Mouse (Mus musculus): ENCODE measurements at regions not wholly inside any gene's neighbourhood (a gene's known extent, or its start where the extent isn't known, plus 50 kb on each side); places are given as distances from the start of the nearest gene placed in this dataset.

- Histone ChIP-seq H3K4me2 (replicated peaks) (no peak overlapping the region), H3K4me1 (peaks cover 25% of the 10 kb centered on the region), H3K27me3 (peaks cover 17% of the 10 kb centered on the region), H3K36me3 (no peaks in the 10 kb centered on the region), H3K9me3 (no peaks in the 10 kb centered on the region), H3K4me3 (no peak overlapping the region), H3K27ac (replicated peaks) (no peak overlapping the region), H3K9ac (replicated peaks) (no peak overlapping the region)
- 24% methylated on average over 4 of the region's 4 CpGs for WGBS
- no peak for ATAC-seq (ENCODE audit: low FRiP score, low read depth)
These were observed 70.0 kb upstream of the Aldh1b1 start for GRCm38 (mm10) chr4:45728825-45729224.

- WGBS, result 80% methylated on average over 5 of the region's 5 CpGs
- H3K4me2 ChIP-seq (replicated peaks), result no peak overlapping the region
- peaks cover 25% of the 10 kb centered on the region for H3K4me1 ChIP-seq
- no peak for ATAC-seq (ENCODE audit: low FRiP score, low read depth)
- no peaks in the 10 kb centered on the region for H3K9me3 ChIP-seq
- H3K36me3 ChIP-seq, result no peaks in the 10 kb centered on the region
- no peak overlapping the region for H3K4me3 ChIP-seq
- no peak overlapping the region for H3K27ac ChIP-seq (replicated peaks)
- H3K27me3 ChIP-seq, result peaks cover 14% of the 10 kb centered on the region
- H3K9ac ChIP-seq (replicated peaks), result no peak overlapping the region
These were observed 70.9 kb upstream of the Aldh1b1 start for GRCm38 (mm10) chr4:45727915-45728314.

GRCm38 (mm10) chr4:45727474-45727873, 71.3 kb upstream of the Aldh1b1 start:
- no peak for ATAC-seq (ENCODE audit: low FRiP score, low read depth)
- no peaks in the 10 kb centered on the region for H3K36me3 ChIP-seq
- peaks cover 25% of the 10 kb centered on the region for H3K4me1 ChIP-seq
- H3K27me3 ChIP-seq, result peaks cover 14% of the 10 kb centered on the region
- no peaks in the 10 kb centered on the region for H3K9me3 ChIP-seq
- H3K27ac ChIP-seq (replicated peaks), result no peak overlapping the region
- 40% methylated on average over 9 of the region's 9 CpGs for whole genome bisulfite sequencing
- H3K9ac ChIP-seq (replicated peaks), result no peak overlapping the region
- no peak overlapping the region for H3K4me2 ChIP-seq (replicated peaks)
- H3K4me3 ChIP-seq, result no peak overlapping the region

- peaks cover 14% of the 10 kb centered on the region for H3K27me3 ChIP-seq
- H3K9ac ChIP-seq (replicated peaks), result no peak overlapping the region
- H3K4me1 ChIP-seq, result peaks cover 25% of the 10 kb centered on the region
- H3K9me3 ChIP-seq, result no peaks in the 10 kb centered on the region
- H3K4me3 ChIP-seq, result no peak overlapping the region
- H3K4me2 ChIP-seq (replicated peaks), result no peak overlapping the region
- WGBS, result 94% methylated on average over 5 of the region's 5 CpGs
- H3K36me3 ChIP-seq, result no peaks in the 10 kb centered on the region
- no peak overlapping the region for H3K27ac ChIP-seq (replicated peaks)
- ATAC-seq (ENCODE audit: low FRiP score, low read depth), result no peak
These were observed 72.0 kb upstream of the Aldh1b1 start for GRCm38 (mm10) chr4:45726783-45727182.

GRCm38 (mm10) chr4:45725055-45725910, 73.5 kb upstream of the Aldh1b1 start:
- no peaks in the 10 kb centered on the region for H3K9me3 ChIP-seq
- H3K27me3 ChIP-seq, result peaks cover 23% of the 10 kb centered on the region
- H3K4me3 ChIP-seq, result no peak overlapping the region
- H3K4me2 ChIP-seq (replicated peaks), result no peak overlapping the region
- WGBS, result 81% methylated on average over 16 of the region's 16 CpGs
- no peak overlapping the region for H3K9ac ChIP-seq (replicated peaks)
- no peaks in the 10 kb centered on the region for H3K36me3 ChIP-seq
- ATAC-seq (ENCODE audit: low FRiP score, low read depth), result no peak
- H3K4me1 ChIP-seq, result peaks cover 25% of the 10 kb centered on the region
- no peak overlapping the region for H3K27ac ChIP-seq (replicated peaks)

GRCm38 (mm10) chr4:45720352-45720751, 78.5 kb upstream of the Aldh1b1 start:
- ATAC-seq (ENCODE audit: low FRiP score, low read depth), result no peak
- H3K27ac ChIP-seq (replicated peaks), result no peak overlapping the region
- no peak overlapping the region for H3K4me2 ChIP-seq (replicated peaks)
- H3K9ac ChIP-seq (replicated peaks), result no peak overlapping the region
- no peaks in the 10 kb centered on the region for H3K36me3 ChIP-seq
- H3K4me1 ChIP-seq, result peaks cover 12% of the 10 kb centered on the region
- H3K27me3 ChIP-seq, result peaks cover 19% of the 10 kb centered on the region
- no peak overlapping the region for H3K4me3 ChIP-seq
- WGBS, result 61% methylated on average over 5 of the region's 5 CpGs
- H3K9me3 ChIP-seq, result no peaks in the 10 kb centered on the region

- no peak for ATAC-seq (ENCODE audit: low FRiP score, low read depth)
- H3K36me3 ChIP-seq, result no peaks in the 10 kb centered on the region
- peaks cover 14% of the 10 kb centered on the region for H3K4me1 ChIP-seq
- no peak overlapping the region for H3K27ac ChIP-seq (replicated peaks)
- peaks cover 15% of the 10 kb centered on the region for H3K27me3 ChIP-seq
- no peaks in the 10 kb centered on the region for H3K9me3 ChIP-seq
- 75% methylated on average over 3 of the region's 3 CpGs for WGBS
- no peak overlapping the region for H3K9ac ChIP-seq (replicated peaks)
- H3K4me2 ChIP-seq (replicated peaks), result no peak overlapping the region
- no peak overlapping the region for H3K4me3 ChIP-seq
These were observed 79.3 kb upstream of the Aldh1b1 start for GRCm38 (mm10) chr4:45719564-45719963.

- H3K4me3 ChIP-seq, result no peak overlapping the region
- H3K36me3 ChIP-seq, result no peaks in the 10 kb centered on the region
- peaks cover 30% of the 10 kb centered on the region for H3K4me1 ChIP-seq
- WGBS, result 79% methylated on average over 1 of the region's 1 CpGs
- peaks cover 10% of the 10 kb centered on the region; the same call in 1 of the 2 replicates for H3K27me3 ChIP-seq
- H3K9me3 ChIP-seq, result no peaks in the 10 kb centered on the region
- ATAC-seq (ENCODE audit: low FRiP score, low read depth), result no peak
- no peak overlapping the region for H3K4me2 ChIP-seq (replicated peaks)
- H3K27ac ChIP-seq (replicated peaks), result no peak overlapping the region
- no peak overlapping the region for H3K9ac ChIP-seq (replicated peaks)
These were observed 82.9 kb upstream of the Aldh1b1 start for GRCm38 (mm10) chr4:45715878-45716277.

- 8% methylated on average over 10 of the region's 10 CpGs for WGBS
These were observed 84.8 kb upstream of the Aldh1b1 start for GRCm38 (mm10) chr4:45713837-45714508.

GRCm38 (mm10) chr4:45713046-45713706, 85.6 kb upstream of the Aldh1b1 start:
- no peak overlapping the region for H3K4me3 ChIP-seq
- no peak for ATAC-seq (ENCODE audit: low FRiP score, low read depth)
- 67% methylated on average over 8 of the region's 8 CpGs for WGBS
- H3K27me3 ChIP-seq, result peaks cover 4% of the 10 kb centered on the region; the same call in 1 of the 2 replicates
- no peak overlapping the region for H3K4me2 ChIP-seq (replicated peaks)
- H3K9ac ChIP-seq (replicated peaks), result no peak overlapping the region
- no peaks in the 10 kb centered on the region for H3K9me3 ChIP-seq
- H3K27ac ChIP-seq (replicated peaks), result no peak overlapping the region
- peaks cover 21% of the 10 kb centered on the region for H3K4me1 ChIP-seq
- no peaks in the 10 kb centered on the region for H3K36me3 ChIP-seq

More at GRCm38 (mm10) chr4:45713837-45714508, 84.8 kb upstream of the Aldh1b1 start:
- H3K4me3 ChIP-seq, result no peak overlapping the region
- no peaks in the 10 kb centered on the region for H3K9me3 ChIP-seq
- ATAC-seq (ENCODE audit: low FRiP score, low read depth), result peak; percentile 87
- peaks cover 4% of the 10 kb centered on the region; the same call in 1 of the 2 replicates for H3K27me3 ChIP-seq
- peaks cover 21% of the 10 kb centered on the region for H3K4me1 ChIP-seq
- H3K27ac ChIP-seq (replicated peaks), result no peak overlapping the region
- H3K4me2 ChIP-seq (replicated peaks), result no peak overlapping the region
- no peak overlapping the region for H3K9ac ChIP-seq (replicated peaks)
- no peaks in the 10 kb centered on the region for H3K36me3 ChIP-seq

- no peak overlapping the region for H3K4me3 ChIP-seq
- H3K4me1 ChIP-seq, result no peaks in the 10 kb centered on the region
- peaks cover 14% of the 10 kb centered on the region for H3K27me3 ChIP-seq
- H3K4me2 ChIP-seq (replicated peaks), result no peak overlapping the region
- no peaks in the 10 kb centered on the region for H3K36me3 ChIP-seq
- no peak overlapping the region for H3K27ac ChIP-seq (replicated peaks)
- ATAC-seq (ENCODE audit: low FRiP score, low read depth), result no peak
- H3K9ac ChIP-seq (replicated peaks), result no peak overlapping the region
- no peaks in the 10 kb centered on the region for H3K9me3 ChIP-seq
- 58% methylated on average over 7 of the region's 7 CpGs for WGBS
These were observed 94.8 kb upstream of the Aldh1b1 start for GRCm38 (mm10) chr4:45703997-45704396.

GRCm38 (mm10) chr4:45699601-45700000, 99.2 kb upstream of the Aldh1b1 start:
- Histone ChIP-seq H3K27me3 (peaks cover 8% of the 10 kb centered on the region), H3K4me2 (replicated peaks) (no peak overlapping the region), H3K4me1 (no peaks in the 10 kb centered on the region), H3K4me3 (no peak overlapping the region), H3K9ac (replicated peaks) (no peak overlapping the region), H3K36me3 (no peaks in the 10 kb centered on the region), H3K27ac (replicated peaks) (no peak overlapping the region), H3K9me3 (no peaks in the 10 kb centered on the region)
- ATAC-seq (ENCODE audit: low FRiP score, low read depth), result no peak
- 77% methylated on average over 3 of the region's 3 CpGs for WGBS
